In genomic region chr19:19040800-19041199, GRCm38 (mm10) we compare ENCODE assay signal across 16 mouse cellular contexts.
"Had no signal": no experiment of that assay in that cellular context is flagged by ENCODE, and none has a peak within 500 bp of the region (broad histone marks: within the 10 kb centered on the region; RNA-seq: fewer than 3 reads in every experiment).

No protein-coding gene starts in this region.

- H3K36me3 ChIP-seq: midbrain, embryonic 10.5 days; midbrain, embryonic 12.5 days; neural tube, embryonic 13.5 days; neural tube, embryonic 15.5 days; stomach, embryonic 15.5 days had no signal

- ATAC-seq: midbrain, embryonic 16.5 days had no signal

- H3K9ac ChIP-seq: lung, embryonic 14.5 days; midbrain, embryonic 12.5 days; neural tube, embryonic 13.5 days; neural tube, embryonic 15.5 days; stomach, embryonic 15.5 days had no signal

- H3K4me1 ChIP-seq: stomach, embryonic 15.5 days had no signal

- DNase-seq: lung, embryonic 14.5 days; lung, postnatal 10 days; lung, postnatal 4 days; midbrain, embryonic 14.5 days; right cerebral cortex, adult 18-20 months; thymus, adult 2 months; thymus, postnatal 25 days; thymus, postnatal 4 days had no signal

- H3K27ac ChIP-seq: midbrain, embryonic 10.5 days; midbrain, embryonic 12.5 days; neural tube, embryonic 13.5 days; neural tube, embryonic 15.5 days; stomach, embryonic 15.5 days; stomach, postnatal 0 days had no signal

- H3K27me3 ChIP-seq: midbrain, embryonic 12.5 days; neural tube, embryonic 13.5 days; neural tube, embryonic 15.5 days; stomach, embryonic 15.5 days had no signal

- H3K9me3 ChIP-seq: midbrain, embryonic 10.5 days; midbrain, embryonic 12.5 days; neural tube, embryonic 13.5 days; neural tube, embryonic 15.5 days; stomach, embryonic 15.5 days had no signal

- H3K4me3 ChIP-seq: midbrain, embryonic 10.5 days; midbrain, embryonic 12.5 days; myocyte; neural tube, embryonic 13.5 days; neural tube, embryonic 15.5 days; stomach, embryonic 15.5 days had no signal

- H3K4me2 ChIP-seq: lung, embryonic 14.5 days; midbrain, embryonic 12.5 days; neural tube, embryonic 13.5 days; neural tube, embryonic 15.5 days; stomach, embryonic 15.5 days had no signal
